Mouse (Mus musculus) testis, adult 2 months (tissue): ENCODE measurements around the gene Notch4.

Experiments used
- CTCF ChIP-seq: fragments of 200-500 bp; IDR thresholded peaks from 2 replicates; pipeline ENCODE4 v1.5.1; 2012; ENCODE audit warnings: low read depth, mild to moderate bottlenecking, inconsistent platforms, low read length, moderate library complexity; ENCODE audit not compliant: control insufficient read depth, insufficient read depth, insufficient replicate concordance
- POLR2A ChIP-seq: fragments of 200-500 bp; IDR thresholded peaks from 2 replicates; pipeline ENCODE4 v1.6.1; 2012; ENCODE audit warnings: low read depth, mild to moderate bottlenecking, inconsistent platforms, low read length, moderate library complexity; ENCODE audit not compliant: control insufficient read depth

- TF ChIP-seq POLR2A (no peak), CTCF (no peak)
Observed at GRCm38 (mm10) chr17:34630761-34631301, 66.8 kb downstream of the Notch4 start.
